Mouse (Mus musculus): Measurements from ENCODE around the gene Itpripl2. TPM values are rescaled to one million over a fixed set of nuclear protein-coding genes. Genes with fewer than 3 reads are reported as not detected.

Itpripl2 gene
- polyA plus RNA-seq, 1 experiment, result 7.2 TPM

DNA sequence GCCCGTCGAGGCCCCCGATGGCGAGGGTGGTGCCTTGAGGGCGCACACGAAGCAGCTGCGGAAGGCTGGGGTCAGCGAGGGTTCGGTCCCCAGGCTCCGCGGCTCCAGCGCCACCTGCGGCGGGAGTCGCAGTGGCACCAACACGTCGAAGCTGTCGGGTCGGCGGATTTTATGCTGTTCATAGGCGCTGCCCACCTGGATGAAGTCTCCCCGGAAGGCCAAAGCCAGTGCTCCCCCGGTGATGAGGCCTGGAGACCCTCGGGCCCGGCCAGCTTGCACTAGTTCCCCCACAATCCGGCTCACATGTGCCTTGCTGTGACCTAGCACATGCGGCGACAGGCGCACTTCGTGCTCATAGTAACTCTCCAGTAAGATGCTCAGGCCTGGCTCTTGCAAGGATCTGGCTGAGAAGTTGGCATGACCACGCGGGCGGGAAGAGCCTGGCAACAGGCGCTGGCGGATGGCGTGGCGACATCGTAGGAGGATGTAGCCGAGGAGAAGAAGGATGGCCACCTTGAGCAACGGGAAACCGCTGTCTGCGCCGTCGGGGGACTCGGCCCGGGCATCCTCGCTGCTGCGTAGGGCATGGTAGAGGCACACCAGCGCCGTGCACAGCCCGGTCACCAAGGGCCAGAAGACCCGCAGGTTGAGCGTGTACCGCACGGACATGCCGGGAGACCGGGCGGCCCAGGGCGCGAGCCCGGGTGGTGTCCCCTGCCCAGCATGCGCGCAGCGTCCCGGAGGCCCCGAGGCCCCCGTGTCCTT is 927 bp downstream of the Itpripl2 start:
- no peak overlapping the region for H3K27ac ChIP-seq (ENCODE audit: insufficient read depth, low read length)
- H3K9ac ChIP-seq (ENCODE audit: low read depth, poor library complexity, severe bottlenecking), result peak overlapping the region; percentile 81
- H3K27me3 ChIP-seq (ENCODE audit: control insufficient read depth, insufficient read depth, low read length, poor library complexity, severe bottlenecking), result no peaks in the 10 kb centered on the region

DNA sequence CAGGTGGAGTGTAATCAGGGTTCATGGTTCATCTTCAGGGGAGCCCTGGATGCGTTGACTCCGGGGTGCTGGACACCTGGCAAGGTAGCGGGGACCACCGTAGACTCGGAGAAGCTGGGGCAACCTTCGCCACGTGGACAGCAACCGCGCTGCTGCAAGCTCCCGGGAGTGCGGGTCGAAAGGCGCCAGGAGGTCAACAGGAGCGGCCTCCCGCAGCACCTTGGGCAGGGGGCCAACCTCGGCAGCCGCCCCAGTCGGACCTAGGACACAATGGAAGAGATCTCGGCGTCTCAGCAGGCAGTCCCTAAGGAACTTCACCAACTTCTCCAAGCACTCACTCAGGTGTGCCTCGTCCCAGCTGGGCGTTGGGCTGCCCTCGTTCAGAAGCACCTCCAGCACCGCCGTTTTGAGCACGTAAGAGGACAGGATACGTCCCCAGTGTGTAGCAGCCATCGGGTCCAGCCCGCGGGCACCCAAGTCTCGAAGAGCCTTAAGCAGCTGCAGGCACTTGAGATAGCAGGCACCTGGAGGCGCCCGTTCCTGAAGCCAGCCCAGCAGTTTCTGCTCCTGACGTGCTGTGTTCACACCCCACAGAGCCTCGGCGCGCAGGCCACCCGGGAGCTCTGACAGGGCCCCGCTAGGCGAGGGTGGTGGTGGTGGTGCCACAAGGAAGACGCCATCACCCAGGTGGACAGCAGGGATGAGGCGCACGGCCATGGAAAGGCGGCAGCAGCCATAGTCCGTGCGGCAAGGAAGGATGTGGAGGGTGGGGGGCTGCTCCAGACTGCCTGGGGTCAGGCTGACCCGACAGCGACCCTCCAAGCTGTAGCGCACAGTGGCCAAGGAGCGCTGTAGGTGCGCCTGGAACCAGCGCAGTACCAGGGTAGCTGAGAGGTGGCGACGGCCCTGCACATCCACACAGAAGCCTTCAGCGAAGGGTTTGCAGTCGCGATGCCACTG is 1.8 kb downstream of the Itpripl2 start:
- TF ChIP-seq POLR2A (IDR thresholded peaks at IDR 0.05; ENCODE audit: insufficient read depth, low read length) (no peak), EP300 (IDR thresholded peaks at IDR 0.05; ENCODE audit: insufficient read depth, low read depth, low read length) (no peak), CTCF (IDR thresholded peaks at IDR 0.05; ENCODE audit: low read depth, low read length) (no peak)
- H3K36me3 ChIP-seq (ENCODE audit: control insufficient read depth, insufficient read depth, low read length, poor library complexity, severe bottlenecking), result no peaks in the 10 kb centered on the region
- peak overlapping the region; percentile 67 for H3K4me3 ChIP-seq (ENCODE audit: low read depth, low read length)
- no peaks in the 10 kb centered on the region for H3K9me3 ChIP-seq (replicated peaks; ENCODE audit: control insufficient read depth, insufficient read depth, low read length, poor library complexity, severe bottlenecking)
- no peak overlapping the region for H3K9ac ChIP-seq (ENCODE audit: low read depth, poor library complexity, severe bottlenecking)
- no peaks in the 10 kb centered on the region for H3K27me3 ChIP-seq (ENCODE audit: control insufficient read depth, insufficient read depth, low read length, poor library complexity, severe bottlenecking)
- H3K4me1 ChIP-seq (ENCODE audit: control insufficient read depth, insufficient read depth, low read length), result peaks cover 1% of the 10 kb centered on the region
- H3K27ac ChIP-seq (ENCODE audit: insufficient read depth, low read length), result no peak overlapping the region

More for the DNA sequence above, 927 bp downstream of the Itpripl2 start:
- H3K9me3 ChIP-seq (replicated peaks; ENCODE audit: control insufficient read depth, insufficient read depth, low read length, poor library complexity, severe bottlenecking), result no peaks in the 10 kb centered on the region
- TF ChIP-seq POLR2A (IDR thresholded peaks at IDR 0.05; ENCODE audit: insufficient read depth, low read length) (no peak), EP300 (IDR thresholded peaks at IDR 0.05; ENCODE audit: insufficient read depth, low read depth, low read length) (no peak), CTCF (IDR thresholded peaks at IDR 0.05; ENCODE audit: low read depth, low read length) (peak; percentile 16)
- H3K36me3 ChIP-seq (ENCODE audit: control insufficient read depth, insufficient read depth, low read length, poor library complexity, severe bottlenecking), result no peaks in the 10 kb centered on the region
- H3K4me3 ChIP-seq (ENCODE audit: low read depth, low read length), result peak overlapping the region; percentile 67
- peaks cover 1% of the 10 kb centered on the region for H3K4me1 ChIP-seq (ENCODE audit: control insufficient read depth, insufficient read depth, low read length)

DNA sequence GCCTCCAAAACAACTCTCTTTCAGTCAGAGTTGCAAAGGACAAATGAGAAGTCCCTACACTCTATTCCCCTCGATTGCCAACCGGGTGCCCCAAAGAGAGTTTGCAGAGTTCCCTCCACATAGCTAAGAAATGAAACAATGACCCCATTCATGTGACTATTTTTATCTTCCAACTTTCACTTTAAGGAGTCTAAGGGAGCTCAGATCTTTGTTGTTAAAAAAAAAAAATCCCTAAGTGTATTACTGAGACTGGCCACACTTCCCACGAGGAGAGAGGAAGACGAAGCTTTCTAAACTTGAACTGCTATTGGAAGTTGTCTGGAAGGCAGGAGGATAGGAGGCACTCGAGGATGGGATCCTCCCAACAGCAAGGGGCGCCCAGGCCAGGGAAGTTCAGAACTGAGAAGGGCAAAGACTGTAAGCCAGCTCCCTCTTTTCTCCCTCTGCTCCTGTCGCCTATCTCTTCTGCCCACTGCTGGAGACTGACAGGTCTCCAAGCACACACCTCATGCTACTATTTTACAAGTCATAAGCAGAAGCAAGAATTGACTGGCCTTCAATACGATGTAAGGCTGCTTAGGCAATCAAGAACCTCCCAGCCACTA is 3.6 kb downstream of the Itpripl2 start:
- Histone ChIP-seq H3K9me3 (replicated peaks; ENCODE audit: control insufficient read depth, insufficient read depth, low read length, poor library complexity, severe bottlenecking) (no peaks in the 10 kb centered on the region), H3K9ac (ENCODE audit: low read depth, poor library complexity, severe bottlenecking) (no peak overlapping the region), H3K4me1 (ENCODE audit: control insufficient read depth, insufficient read depth, low read length) (peaks cover 1% of the 10 kb centered on the region), H3K4me3 (ENCODE audit: low read depth, low read length) (no peak overlapping the region), H3K27ac (ENCODE audit: insufficient read depth, low read length) (no peak overlapping the region), H3K27me3 (ENCODE audit: control insufficient read depth, insufficient read depth, low read length, poor library complexity, severe bottlenecking) (no peaks in the 10 kb centered on the region), H3K36me3 (ENCODE audit: control insufficient read depth, insufficient read depth, low read length, poor library complexity, severe bottlenecking) (no peaks in the 10 kb centered on the region)
- TF ChIP-seq EP300 (IDR thresholded peaks at IDR 0.05; ENCODE audit: insufficient read depth, low read depth, low read length) (no peak), CTCF (IDR thresholded peaks at IDR 0.05; ENCODE audit: low read depth, low read length) (no peak), POLR2A (IDR thresholded peaks at IDR 0.05; ENCODE audit: insufficient read depth, low read length) (no peak)

- no peaks in the 10 kb centered on the region for H3K27me3 ChIP-seq (ENCODE audit: control insufficient read depth, insufficient read depth, low read length, poor library complexity, severe bottlenecking)
- H3K4me3 ChIP-seq (ENCODE audit: low read depth, low read length), result no peak overlapping the region
- TF ChIP-seq EP300 (IDR thresholded peaks at IDR 0.05; ENCODE audit: insufficient read depth, low read depth, low read length) (no peak), CTCF (IDR thresholded peaks at IDR 0.05; ENCODE audit: low read depth, low read length) (no peak), POLR2A (IDR thresholded peaks at IDR 0.05; ENCODE audit: insufficient read depth, low read length) (no peak)
- no peak overlapping the region for H3K9ac ChIP-seq (ENCODE audit: low read depth, poor library complexity, severe bottlenecking)
- H3K36me3 ChIP-seq (ENCODE audit: control insufficient read depth, insufficient read depth, low read length, poor library complexity, severe bottlenecking), result no peaks in the 10 kb centered on the region
- 0 out of 2 replicates have a peak overlapping the region, but pooled peaks have one; percentile 10 for H3K27ac ChIP-seq (ENCODE audit: insufficient read depth, low read length)
- H3K9me3 ChIP-seq (replicated peaks; ENCODE audit: control insufficient read depth, insufficient read depth, low read length, poor library complexity, severe bottlenecking), result no peaks in the 10 kb centered on the region
- peaks cover 1% of the 10 kb centered on the region for H3K4me1 ChIP-seq (ENCODE audit: control insufficient read depth, insufficient read depth, low read length)
Measured at GRCm38 (mm10) chr7:118486917-118487316, 4.9 kb downstream of the Itpripl2 start.

- no peak for TF ChIP-seq CTCF (IDR thresholded peaks at IDR 0.05; ENCODE audit: low read depth, low read length)
- TF ChIP-seq EP300 (IDR thresholded peaks at IDR 0.05; ENCODE audit: insufficient read depth, low read depth, low read length), result no peak
- no peak for TF ChIP-seq POLR2A (IDR thresholded peaks at IDR 0.05; ENCODE audit: insufficient read depth, low read length)
Measured at GRCm38 (mm10) chr7:118483996-118484395, 7.8 kb downstream of the Itpripl2 start.

More at GRCm38 (mm10) chr7:118483996-118484395, 7.8 kb downstream of the Itpripl2 start:
- no peaks in the 10 kb centered on the region for H3K27me3 ChIP-seq (ENCODE audit: control insufficient read depth, insufficient read depth, low read length, poor library complexity, severe bottlenecking)
- no peaks in the 10 kb centered on the region for H3K36me3 ChIP-seq (ENCODE audit: control insufficient read depth, insufficient read depth, low read length, poor library complexity, severe bottlenecking)
- no peak overlapping the region for H3K4me3 ChIP-seq (ENCODE audit: low read depth, low read length)
- peaks cover 1% of the 10 kb centered on the region for H3K4me1 ChIP-seq (ENCODE audit: control insufficient read depth, insufficient read depth, low read length)
- no peaks in the 10 kb centered on the region for H3K9me3 ChIP-seq (replicated peaks; ENCODE audit: control insufficient read depth, insufficient read depth, low read length, poor library complexity, severe bottlenecking)
- no peak overlapping the region for H3K27ac ChIP-seq (ENCODE audit: insufficient read depth, low read length)
- no peak overlapping the region for H3K9ac ChIP-seq (ENCODE audit: low read depth, poor library complexity, severe bottlenecking)

Data from ES-Bruce4 (cell line).